Mouse (Mus musculus) CD8-positive naive resting alpha-beta T cell, adult 57 days (primary cell): ENCODE measurements around the gene Tmem38b. TPM values are rescaled to one million over a fixed set of nuclear protein-coding genes. Genes with fewer than 3 reads are reported as not detected.

Experiments
- total RNA-seq: library from RNA; stranded (reverse); gene quantifications from one replicate; pipeline ENCODE4 v1.2.4, GENCODE M21; 2023

Gene Tmem38b
- 7.5 TPM for total RNA-seq

GRCm38 (mm10) chr4:53825821-53826605 lies at the start of gene Tmem38b:
Gene Tmem38b, plus strand, starts transcription at chr4:53826045.

Other genes starting within 250 kb of the Tmem38b start
- 0.06 TPM for gene Fsd1l, start 194.6 kb upstream of the Tmem38b start, total RNA-seq
- gene Fktn, start 112.0 kb upstream of the Tmem38b start, total RNA-seq, result 3.8 TPM
- 0.21 TPM for gene Tal2, start 46.3 kb upstream of the Tmem38b start, total RNA-seq